Mouse (Mus musculus) erythroblast, embryonic 14.5 days (primary cell): ENCODE results near the gene Slc5a10.

Experiments
- GATA1 ChIP-seq: IDR thresholded peaks from 2 replicates; pipeline ENCODE4 v1.6.1; 2012; ENCODE audit warnings: low read length, inconsistent platforms, mixed read lengths
- TAL1 ChIP-seq: IDR thresholded peaks from 3 replicates; pipeline ENCODE4 v1.6.1; 2012; ENCODE audit warnings: low read length, inconsistent platforms, mixed read lengths

- TF ChIP-seq TAL1 (no peak), GATA1 (no peak)
These were observed 59.7 kb downstream of the Slc5a10 start for GRCm38 (mm10) chr11:61660806-61661392.
